Mouse (Mus musculus) frontal cortex, adult (tissue): ENCODE measurements at regions not wholly inside any gene's neighbourhood (a gene's known extent, or its start where the extent isn't known, plus 50 kb on each side); places are given as distances from the start of the nearest gene placed in this dataset.

Source experiments
- ATAC-seq: cut with Nextera tagmentation; 2 replicates; pipeline ENCODE4 v1.9.2; 2017; ENCODE audit warnings: mild to moderate bottlenecking, moderate library complexity, mixed read lengths; ENCODE audit not compliant: low TSS enrichment

- ATAC-seq, result no peak
Measured at GRCm38 (mm10) chr7:95460889-95461288, 710.2 kb upstream of the Tenm4 start.

GRCm38 (mm10) chr7:95465506-95465905, 705.5 kb upstream of the Tenm4 start:
- ATAC-seq, result no peak

DNA sequence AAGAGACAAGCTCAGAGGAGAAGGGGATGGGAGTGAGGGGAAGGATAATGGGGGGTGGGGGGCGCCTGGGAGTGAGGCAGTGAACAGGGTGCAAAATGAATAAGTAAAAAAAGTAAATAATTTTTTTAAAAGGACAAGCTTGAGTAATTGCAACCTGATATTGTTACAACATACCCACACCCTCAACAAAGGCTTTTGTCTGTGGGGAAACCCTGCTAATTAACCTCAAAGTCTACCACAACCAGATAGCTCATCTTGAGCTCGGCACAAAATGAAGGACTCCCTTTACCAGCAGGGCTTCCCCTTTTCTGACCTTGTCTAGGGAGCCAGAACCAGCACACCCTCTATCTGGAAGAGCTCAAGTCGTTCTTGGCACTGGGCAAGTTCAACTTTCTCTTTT, 704.0 kb upstream of the Tenm4 start:
- no peak for ATAC-seq

DNA sequence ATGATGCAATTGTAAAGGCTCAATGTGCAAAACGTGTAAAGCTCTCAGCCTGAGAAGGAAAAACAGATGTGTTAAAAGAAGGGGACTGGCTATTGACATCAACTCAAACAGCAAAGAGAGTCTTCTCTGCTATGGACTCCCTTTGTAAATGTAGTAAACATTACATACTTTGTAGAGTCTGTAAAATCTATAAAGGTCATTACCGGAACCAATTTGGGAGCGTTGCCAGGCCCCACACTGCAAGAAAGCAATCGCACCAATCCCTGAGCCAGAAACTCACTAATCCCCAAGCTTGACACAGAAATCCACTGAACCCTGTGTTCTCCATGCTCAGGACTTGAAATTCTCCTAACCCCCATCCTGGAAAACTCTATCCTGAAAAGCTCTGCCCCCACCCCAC, 697.2 kb upstream of the Tenm4 start:
- ATAC-seq, result no peak

DNA sequence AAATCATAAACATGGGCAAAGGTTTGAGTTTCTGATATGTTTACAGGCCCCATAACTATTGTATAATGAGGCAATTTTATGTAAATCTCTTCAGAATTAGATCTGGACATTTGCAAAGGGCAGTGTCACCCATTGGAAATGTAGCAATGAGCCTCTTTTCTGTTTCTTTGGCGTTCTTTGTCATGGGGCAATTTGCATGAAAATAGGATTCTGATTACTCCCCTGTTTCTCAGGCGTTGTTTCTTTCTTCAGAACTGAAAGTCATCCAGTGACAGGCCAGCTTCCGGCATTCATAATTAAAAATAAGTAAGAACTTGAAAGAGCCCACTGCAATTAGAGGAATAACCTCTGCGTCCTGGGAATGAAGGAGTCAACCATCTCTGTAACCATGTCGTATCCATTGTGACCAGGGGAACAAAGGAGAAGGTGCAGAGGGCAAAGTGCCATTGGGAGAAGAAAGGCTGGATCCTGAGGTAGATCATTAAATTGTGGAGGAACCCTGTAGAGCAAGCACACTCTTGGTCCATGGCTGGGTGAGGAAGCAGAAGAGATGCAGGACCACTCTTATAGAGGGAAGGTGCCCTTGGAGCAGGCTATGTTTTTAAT, 690.8 kb upstream of the Tenm4 start:
- no peak for ATAC-seq

DNA sequence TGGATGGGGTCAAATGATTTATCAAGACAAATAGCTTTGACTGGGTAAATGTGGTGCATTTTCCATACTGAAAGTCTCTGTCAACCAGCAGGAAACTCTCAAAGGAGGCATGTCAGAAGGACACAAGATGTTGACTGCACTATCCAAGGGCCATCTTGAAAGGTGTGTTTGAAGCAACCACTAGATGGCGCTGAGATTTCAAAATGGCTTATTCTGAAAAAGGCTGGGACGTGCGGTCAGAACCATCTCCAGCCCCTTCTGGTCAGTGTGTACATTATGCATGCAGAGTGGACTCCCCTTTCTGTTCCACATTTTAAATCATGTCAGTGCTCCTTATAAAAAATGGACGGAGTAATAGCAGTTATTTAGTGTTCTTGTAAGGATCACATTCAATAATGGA, 681.4 kb upstream of the Tenm4 start:
- ATAC-seq, result peak; percentile 83

- ATAC-seq, result no peak
Measured at GRCm38 (mm10) chr7:95494793-95495192, 676.3 kb upstream of the Tenm4 start.

- 0 out of 2 replicates have a peak, but pooled peaks have one; percentile 13 for ATAC-seq
Measured at GRCm38 (mm10) chr7:95502959-95503358, 668.1 kb upstream of the Tenm4 start.

GRCm38 (mm10) chr7:95547256-95547655, 623.8 kb upstream of the Tenm4 start:
- no peak for ATAC-seq

DNA sequence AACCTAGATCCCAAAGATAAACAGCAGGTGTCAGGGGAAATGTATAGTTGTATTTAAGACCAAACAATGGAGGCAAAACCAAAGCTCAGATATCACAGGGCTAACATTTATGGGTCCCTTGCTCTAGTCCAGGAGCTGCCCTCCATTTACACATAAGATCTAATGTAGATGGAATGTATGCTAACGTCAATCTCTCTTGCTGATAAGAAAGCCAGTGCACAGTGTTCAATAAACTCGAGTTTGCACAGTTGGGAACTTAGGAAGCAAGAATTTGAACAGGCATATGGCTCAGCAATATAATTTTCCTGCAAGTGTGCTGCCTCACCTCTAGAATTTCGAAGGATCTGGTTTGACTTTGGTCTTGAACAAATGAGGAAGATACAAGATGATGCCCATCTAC, 620.9 kb upstream of the Tenm4 start:
- ATAC-seq, result no peak

DNA sequence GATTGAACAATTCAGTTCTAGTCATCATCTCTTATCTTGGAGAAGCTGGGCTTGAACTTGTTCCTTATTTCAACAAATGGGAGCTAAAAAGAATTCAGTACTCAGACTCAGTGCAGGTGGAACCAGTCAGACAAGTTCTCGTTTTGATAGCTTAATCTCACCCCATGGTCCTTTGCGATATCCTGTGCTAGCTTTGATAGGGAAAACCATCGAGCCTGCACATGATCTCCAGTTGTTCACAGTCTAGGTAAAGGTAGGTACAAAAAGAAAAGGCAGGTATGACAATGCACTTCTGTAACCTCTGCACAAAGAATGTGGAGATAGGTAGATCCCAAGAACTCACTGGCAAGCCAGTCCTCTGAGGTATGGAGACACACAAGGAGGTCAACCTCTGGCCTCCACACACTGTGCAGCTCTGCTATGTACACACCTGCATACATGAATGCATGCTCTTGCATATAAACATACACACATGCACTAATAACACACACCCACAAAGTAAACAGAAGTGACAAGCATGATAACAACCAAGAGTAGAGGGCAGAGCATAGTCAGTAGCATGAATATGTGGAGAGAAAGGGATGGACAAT, 619.2 kb upstream of the Tenm4 start:
- no peak for ATAC-seq

- no peak for ATAC-seq
Measured at GRCm38 (mm10) chr7:95558589-95558988, 612.5 kb upstream of the Tenm4 start.

DNA sequence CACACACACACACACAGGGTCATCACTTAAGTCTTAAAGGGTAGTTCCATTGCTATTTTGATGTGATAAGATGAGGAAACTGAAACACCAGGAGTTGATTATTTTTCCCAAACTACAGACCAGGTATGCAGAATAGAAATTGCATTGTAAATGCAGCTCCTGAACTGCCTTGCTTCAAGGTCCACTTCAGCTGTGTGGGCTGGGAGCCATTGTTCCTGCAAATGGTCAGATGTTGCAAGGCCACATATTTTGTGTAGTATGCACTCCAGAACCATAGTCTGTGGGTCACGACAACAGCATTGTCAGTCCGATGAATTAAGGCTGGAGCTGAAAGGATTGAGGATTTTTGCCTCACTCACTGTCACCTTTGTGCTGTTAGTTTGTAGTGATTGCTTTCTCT, 592.4 kb upstream of the Tenm4 start:
- no peak for ATAC-seq

- no peak for ATAC-seq
Measured at GRCm38 (mm10) chr7:95581325-95581724, 589.7 kb upstream of the Tenm4 start.

DNA sequence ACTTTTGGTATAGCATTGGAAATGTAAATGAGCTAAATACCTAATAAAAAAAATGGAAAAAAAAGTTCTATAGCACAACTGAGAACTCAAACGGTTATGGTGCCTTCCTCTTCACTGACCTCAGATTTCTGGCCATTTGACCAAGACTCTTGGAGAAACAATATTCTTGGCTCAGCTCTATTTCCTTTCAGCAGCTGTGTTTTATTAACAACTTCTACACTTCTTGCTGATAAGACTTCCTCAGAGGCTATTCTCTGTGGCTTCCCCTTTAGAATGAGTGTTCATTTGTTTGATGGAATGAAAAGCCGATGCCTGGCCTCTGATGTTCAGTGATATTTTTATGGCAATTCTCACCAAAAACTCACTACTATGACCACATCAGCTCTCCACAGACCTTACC, 572.7 kb upstream of the Tenm4 start:
- ATAC-seq, result no peak

DNA sequence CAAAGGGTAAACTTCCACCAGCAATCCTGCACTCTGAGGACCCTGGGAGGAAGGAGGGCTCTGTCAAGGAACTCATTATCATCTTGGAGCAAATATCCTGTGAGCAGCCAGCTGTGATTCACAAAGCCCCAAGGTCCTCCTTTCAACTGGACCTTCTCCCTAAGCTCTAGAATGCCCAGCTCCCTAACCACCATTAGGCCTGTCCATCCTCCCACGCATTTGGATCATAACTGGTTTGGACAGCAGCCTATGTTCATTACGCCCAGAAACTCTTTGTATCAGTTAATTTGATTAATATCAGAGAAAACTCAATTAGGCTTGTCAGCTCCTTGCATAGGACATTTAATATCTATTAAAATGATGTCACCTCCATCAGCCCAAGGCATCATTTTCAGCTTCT, 557.3 kb upstream of the Tenm4 start:
- ATAC-seq, result no peak

DNA sequence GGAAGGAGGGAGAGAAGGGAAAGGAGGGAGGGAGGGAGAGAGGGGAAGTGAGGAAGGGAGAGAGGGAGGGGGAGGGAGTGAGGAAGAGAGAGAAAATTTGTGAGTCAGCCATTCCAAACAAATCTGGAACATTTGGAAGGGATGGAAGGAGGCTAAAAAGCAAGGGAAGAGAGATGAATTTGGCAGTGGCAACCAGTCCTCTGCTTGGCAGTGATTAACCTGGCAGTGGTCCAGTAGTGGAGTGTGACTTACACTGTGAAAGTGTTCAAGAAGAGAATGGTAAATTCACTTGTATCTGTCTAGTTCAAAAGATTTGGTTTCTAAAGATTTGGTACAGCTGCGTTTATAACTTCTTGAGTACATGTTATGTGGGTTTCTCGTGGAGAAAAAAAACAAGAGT, 553.7 kb upstream of the Tenm4 start:
- peak; percentile 92 for ATAC-seq

GRCm38 (mm10) chr7:95618170-95618569, 552.9 kb upstream of the Tenm4 start:
- peak; percentile 67; the same call in 1 of the 2 replicates for ATAC-seq

DNA sequence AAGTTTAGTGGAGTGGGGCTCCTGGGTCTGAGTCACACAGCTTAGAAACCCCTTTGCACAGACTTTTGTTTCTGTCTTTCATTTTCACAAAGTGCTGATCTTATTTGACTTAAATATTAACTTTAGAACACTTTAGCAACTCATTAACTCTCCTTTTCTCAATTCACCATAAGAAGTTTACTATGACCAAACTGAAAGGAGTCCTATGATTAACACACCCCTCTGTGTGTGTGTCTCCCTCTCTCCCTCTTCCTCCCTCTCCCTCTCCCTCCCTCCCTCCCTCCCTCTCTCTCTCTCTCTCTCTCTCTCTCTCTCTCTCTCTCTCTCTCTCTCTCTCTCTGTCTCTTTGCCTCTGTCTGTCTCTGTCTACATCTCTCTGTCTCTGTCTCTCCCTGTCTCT, 551.0 kb upstream of the Tenm4 start:
- ATAC-seq, result no peak

- no peak for ATAC-seq
Measured at GRCm38 (mm10) chr7:95640683-95641082, 530.4 kb upstream of the Tenm4 start.

DNA sequence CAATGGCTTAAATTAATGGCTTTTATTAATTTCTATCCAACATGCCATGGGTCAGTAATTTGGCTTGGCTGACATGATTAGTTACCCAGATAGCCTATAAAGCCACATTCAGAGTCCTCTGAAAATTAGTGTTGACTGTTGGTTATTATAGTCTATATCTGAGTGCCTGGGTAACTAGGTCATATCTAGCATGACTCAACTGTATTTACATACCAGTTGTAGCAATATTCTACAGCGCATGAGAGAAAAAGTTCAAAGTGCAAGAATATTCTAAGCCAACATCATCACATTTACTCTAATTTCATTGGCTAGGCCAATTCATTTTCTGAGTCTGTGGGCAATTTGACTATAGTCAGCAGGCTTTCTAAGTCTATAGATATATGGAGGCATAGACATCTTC, 496.7 kb upstream of the Tenm4 start:
- no peak for ATAC-seq

DNA sequence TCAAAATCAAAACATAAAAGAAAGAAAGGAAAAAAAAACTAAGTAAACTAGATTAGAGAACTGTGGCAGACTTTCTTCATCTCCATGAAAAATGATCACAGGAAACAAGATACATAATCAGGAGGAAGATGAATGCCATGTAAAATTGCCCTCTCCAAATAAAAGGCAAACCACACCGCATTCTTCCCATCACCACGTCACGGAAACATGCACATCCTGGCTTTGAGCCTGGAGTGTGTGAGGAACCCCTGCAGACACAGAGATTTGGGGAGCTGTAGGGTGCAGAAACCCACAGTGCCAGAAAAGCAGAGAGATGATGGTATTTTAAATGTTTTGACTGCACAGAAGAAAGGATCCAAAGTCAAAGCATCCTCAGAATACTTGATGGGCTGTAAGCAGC, 488.5 kb upstream of the Tenm4 start:
- ATAC-seq, result no peak

DNA sequence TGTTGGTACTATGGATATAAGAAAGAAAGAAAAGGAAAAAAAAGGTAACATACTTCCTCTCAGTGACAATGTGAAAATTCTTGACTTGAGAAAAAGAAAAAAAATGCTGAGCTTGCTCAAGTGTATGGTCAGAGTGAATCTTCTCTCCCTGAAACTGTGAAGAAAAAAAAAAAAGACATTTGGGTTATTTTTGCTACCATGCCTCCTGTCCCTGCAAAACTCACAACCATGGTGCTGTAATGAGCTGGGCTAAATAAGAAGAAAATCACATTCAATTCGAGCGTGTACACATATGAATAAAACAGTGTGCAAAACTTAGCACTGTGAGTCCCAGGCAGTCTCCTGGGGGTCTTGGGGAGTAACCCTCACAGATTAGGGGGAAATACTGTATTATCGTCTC, 483.3 kb upstream of the Tenm4 start:
- peak; percentile 89 for ATAC-seq
